Mouse (Mus musculus) ES-CJ7 (cell line): ENCODE results near the gene Dnah7a.
A peak's percentile ranks its signal among the peaks of the same experiment; 100 is the strongest.
"Not testable (repeated sequence)": the region's sequence is repeated elsewhere in the genome, so short reads cannot be mapped to it uniquely, and the experiment has no call there.

Experiments
- DNase-seq: peaks from one replicate; pipeline ENCODE4 v3.0.0; 2011; ENCODE audit warnings: low read depth, low spot score

Dnah7a gene

GRCm38 (mm10) chr1:53704164-53704563 is 2.4 kb downstream of the Dnah7a start:
- peak; percentile 84 for DNase-seq

GRCm38 (mm10) chr1:53664268-53664667 is 42.3 kb downstream of the Dnah7a start:
- DNase-seq: not testable (repeated sequence)

GRCm38 (mm10) chr1:53639865-53640794 is 66.5 kb downstream of the Dnah7a start:
- no peak for DNase-seq

GRCm38 (mm10) chr1:53635641-53636040 is 70.9 kb downstream of the Dnah7a start:
- peak; percentile 75 for DNase-seq

GRCm38 (mm10) chr1:53632040-53632439 is 74.5 kb downstream of the Dnah7a start:
- DNase-seq: peak; percentile 76

- no peak for DNase-seq
Observed at GRCm38 (mm10) chr1:53630011-53630410, 76.6 kb downstream of the Dnah7a start.

GRCm38 (mm10) chr1:53613486-53613885 is 93.1 kb downstream of the Dnah7a start:
- peak; percentile 27 for DNase-seq

- DNase-seq: peak; percentile 98
Observed at GRCm38 (mm10) chr1:53581326-53581725, 125.3 kb downstream of the Dnah7a start.

GRCm38 (mm10) chr1:53557918-53558317 is 148.7 kb downstream of the Dnah7a start:
- DNase-seq: not testable (repeated sequence)

- not testable (repeated sequence) for DNase-seq
Observed at GRCm38 (mm10) chr1:53547018-53547417, 159.6 kb downstream of the Dnah7a start.

GRCm38 (mm10) chr1:53538356-53538755 is 168.2 kb downstream of the Dnah7a start:
- DNase-seq: not testable (repeated sequence)

- DNase-seq: not testable (repeated sequence)
Observed at GRCm38 (mm10) chr1:53534826-53535225, 171.8 kb downstream of the Dnah7a start.

- DNase-seq: peak; percentile 72
Observed at GRCm38 (mm10) chr1:53526021-53526420, 180.6 kb downstream of the Dnah7a start.

- no peak for DNase-seq
Observed at GRCm38 (mm10) chr1:53473699-53474098, 232.9 kb downstream of the Dnah7a start.

- DNase-seq: not testable (repeated sequence)
Observed at GRCm38 (mm10) chr1:53472084-53472483, 234.5 kb downstream of the Dnah7a start.

- DNase-seq: no peak
Observed at GRCm38 (mm10) chr1:53467325-53467670, 239.3 kb downstream of the Dnah7a start.

GRCm38 (mm10) chr1:53466524-53467324 is 239.9 kb downstream of the Dnah7a start:
- not testable (repeated sequence) for DNase-seq

- DNase-seq: not testable (repeated sequence)
Observed at GRCm38 (mm10) chr1:53439173-53439572, 267.4 kb downstream of the Dnah7a start.

GRCm38 (mm10) chr1:53432433-53432832 is 274.2 kb downstream of the Dnah7a start:
- DNase-seq: not testable (repeated sequence)

GRCm38 (mm10) chr1:53405803-53406325 is 300.7 kb downstream of the Dnah7a start:
- no peak for DNase-seq

GRCm38 (mm10) chr1:53393936-53394760 is 312.4 kb downstream of the Dnah7a start:
- peak; percentile 88 for DNase-seq
